Mouse (Mus musculus) lung, embryonic 14.5 days (tissue): ENCODE measurements around the gene Lgr4. TPM values are rescaled to one million over a fixed set of nuclear protein-coding genes. Genes with fewer than 3 reads are reported as not detected.
A peak's percentile ranks its signal among the peaks of the same experiment; 100 is the strongest.

Experiments used
- ATAC-seq: fragments of 200-750 bp; cut with Nextera tagmentation; 2 replicates; pipeline ENCODE4 v1.8.0; 2017; ENCODE audit warnings: mild to moderate bottlenecking, moderate TSS enrichment, moderate library complexity; ENCODE audit not compliant: insufficient read depth
- DNase-seq: peaks from one replicate; pipeline ENCODE4 v3.0.0-alpha.2; 2015
- H3K27ac ChIP-seq: fragments of 300-500 bp; sonication (generic); 2 replicates; pipeline ENCODE4 v1.5.1; 2014; ENCODE audit warnings: low read depth, mild to moderate bottlenecking, moderate library complexity
- H3K27me3 ChIP-seq: fragments of 300-500 bp; sonication (generic); 2 replicates; pipeline ENCODE4 v1.6.1; 2014; ENCODE audit warnings: low read length, control low read depth; ENCODE audit not compliant: insufficient read depth
- H3K36me3 ChIP-seq: fragments of 300-500 bp; sonication (generic); 2 replicates; pipeline ENCODE4 v1.6.1; 2014; ENCODE audit warnings: control low read depth; ENCODE audit not compliant: insufficient read depth
- H3K4me1 ChIP-seq: fragments of 300-500 bp; sonication (generic); 2 replicates; pipeline ENCODE4 v1.6.1; 2014; ENCODE audit warnings: antibody characterized with exemption, control low read depth; ENCODE audit not compliant: insufficient read depth
- H3K4me2 ChIP-seq: fragments of 300-500 bp; sonication (generic); 2 replicates; pipeline ENCODE4 v1.6.1; 2014; ENCODE audit warnings: mild to moderate bottlenecking
- H3K4me3 ChIP-seq: fragments of 300-500 bp; sonication (generic); 2 replicates; pipeline ENCODE4 v1.5.1; 2014; ENCODE audit warnings: low read depth, low read length
- H3K9ac ChIP-seq: fragments of 300-500 bp; sonication (generic); 2 replicates; pipeline ENCODE4 v1.6.1; 2014
- H3K9me3 ChIP-seq: fragments of 300-500 bp; sonication (generic); 2 replicates; pipeline ENCODE4 v1.6.1; 2016; ENCODE audit warnings: low read depth, low read length, control low read depth
- CTCF ChIP-seq: IDR thresholded peaks from 2 replicates; pipeline ENCODE4 v1.5.1; 2016; ENCODE audit warnings: antibody characterized with exemption, low read depth
- WGBS: fragments of 180-500 bp; shearing (Covaris S2); extraction: QIAGEN DNeasy Blood & Tissue Kit; methylation state at CpG from one replicate; pipeline ENCODE4 v1.1.7; 2014; 5-methylcytosine and 5-hydroxymethylcytosine counted together
- polyA plus RNA-seq: library from polyadenylated mRNA; unstranded; fragments of >200 nt; fragmentation: Nextera tagmentation; extraction: Ambion mirVana; gene quantifications from 2 replicates; pipeline ENCODE4 v1.2.1, GENCODE M21; 2014

Gene Lgr4
- polyA plus RNA-seq, 1 experiment from 2014 or later = 3.4 TPM

GRCm38 (mm10) chr2:109996411-109996810 lies 79.0 kb downstream of the Lgr4 start:
- WGBS = 60% methylated on average over 12 of the region's 12 CpGs
- no peaks in the 10 kb centered on the region for H3K9me3 ChIP-seq
- ATAC-seq (no peak), DNase-seq (no peak)
- no peak overlapping the region for H3K4me2 ChIP-seq
- no peaks in the 10 kb centered on the region for H3K36me3 ChIP-seq
- no peak overlapping the region for H3K27ac ChIP-seq
- H3K9ac ChIP-seq = no peak overlapping the region
- no peak for TF ChIP-seq CTCF
- no peaks in the 10 kb centered on the region for H3K4me1 ChIP-seq
- no peaks in the 10 kb centered on the region for H3K27me3 ChIP-seq
- no peak overlapping the region for H3K4me3 ChIP-seq

GRCm38 (mm10) chr2:110004668-110005067 lies 87.2 kb downstream of the Lgr4 start:
- no peak overlapping the region for H3K9ac ChIP-seq
- DNase-seq (no peak), ATAC-seq (no peak)
- H3K9me3 ChIP-seq = no peaks in the 10 kb centered on the region
- no peak for TF ChIP-seq CTCF
- H3K27ac ChIP-seq = no peak overlapping the region
- H3K36me3 ChIP-seq = no peaks in the 10 kb centered on the region
- 71% methylated on average over 1 of the region's 1 CpGs for WGBS
- no peak overlapping the region for H3K4me2 ChIP-seq
- no peaks in the 10 kb centered on the region for H3K4me1 ChIP-seq
- H3K4me3 ChIP-seq = no peak overlapping the region
- H3K27me3 ChIP-seq = no peaks in the 10 kb centered on the region

GRCm38 (mm10) chr2:110005164-110005563 lies 87.7 kb downstream of the Lgr4 start:
- Histone ChIP-seq H3K27me3 (no peaks in the 10 kb centered on the region), H3K9me3 (no peaks in the 10 kb centered on the region), H3K4me2 (no peak overlapping the region), H3K27ac (no peak overlapping the region), H3K4me3 (no peak overlapping the region), H3K9ac (no peak overlapping the region), H3K4me1 (no peaks in the 10 kb centered on the region), H3K36me3 (no peaks in the 10 kb centered on the region)
- WGBS = 54% methylated on average over 3 of the region's 3 CpGs
- DNase-seq = peak; percentile 32
- no peak for ATAC-seq
- TF ChIP-seq CTCF = no peak

- 59% methylated on average over 3 of the region's 3 CpGs for WGBS
- H3K27me3 ChIP-seq = no peaks in the 10 kb centered on the region
- H3K4me1 ChIP-seq = no peaks in the 10 kb centered on the region
- H3K27ac ChIP-seq = no peak overlapping the region
- H3K9me3 ChIP-seq = no peaks in the 10 kb centered on the region
- no peaks in the 10 kb centered on the region for H3K36me3 ChIP-seq
- H3K9ac ChIP-seq = no peak overlapping the region
- H3K4me3 ChIP-seq = no peak overlapping the region
- no peak for TF ChIP-seq CTCF
- DNase-seq (no peak), ATAC-seq (no peak)
- H3K4me2 ChIP-seq = no peak overlapping the region
Measured at GRCm38 (mm10) chr2:110005596-110006239, 88.3 kb downstream of the Lgr4 start.

- H3K27ac ChIP-seq = no peak overlapping the region
- no peak overlapping the region for H3K4me3 ChIP-seq
- DNase-seq = peak; percentile 29
- H3K36me3 ChIP-seq = 0 out of 2 replicates have a peak, but pooled peaks cover 2% of the 10 kb centered on the region
- no peak overlapping the region for H3K4me2 ChIP-seq
- 85% methylated on average over 10 of the region's 10 CpGs for WGBS
- no peaks in the 10 kb centered on the region for H3K9me3 ChIP-seq
- H3K9ac ChIP-seq = no peak overlapping the region
- TF ChIP-seq CTCF = no peak
- no peaks in the 10 kb centered on the region for H3K4me1 ChIP-seq
- ATAC-seq = no peak
- no peaks in the 10 kb centered on the region for H3K27me3 ChIP-seq
Measured at GRCm38 (mm10) chr2:110007423-110008267, 90.2 kb downstream of the Lgr4 start.

GRCm38 (mm10) chr2:110009449-110009848 lies 92.0 kb downstream of the Lgr4 start:
- no peak for DNase-seq
- 0 out of 2 replicates have a peak, but pooled peaks cover 2% of the 10 kb centered on the region for H3K36me3 ChIP-seq
- no peak for TF ChIP-seq CTCF

GRCm38 (mm10) chr2:110012184-110012725 lies 94.8 kb downstream of the Lgr4 start:
- no peak for TF ChIP-seq CTCF
- ATAC-seq = no peak

More at GRCm38 (mm10) chr2:110009449-110009848, 92.0 kb downstream of the Lgr4 start:
- H3K4me2 ChIP-seq = no peak overlapping the region
- no peaks in the 10 kb centered on the region for H3K9me3 ChIP-seq
- no peak overlapping the region for H3K4me3 ChIP-seq
- H3K27me3 ChIP-seq = no peaks in the 10 kb centered on the region
- no peaks in the 10 kb centered on the region for H3K4me1 ChIP-seq
- no peak for ATAC-seq
- no peak overlapping the region for H3K27ac ChIP-seq
- H3K9ac ChIP-seq = no peak overlapping the region

More at GRCm38 (mm10) chr2:110012184-110012725, 94.8 kb downstream of the Lgr4 start:
- no peak for DNase-seq
- Histone ChIP-seq H3K4me3 (no peak overlapping the region), H3K27ac (no peak overlapping the region), H3K36me3 (0 out of 2 replicates have a peak, but pooled peaks cover 2% of the 10 kb centered on the region), H3K9me3 (no peaks in the 10 kb centered on the region), H3K4me2 (no peak overlapping the region), H3K9ac (no peak overlapping the region), H3K4me1 (no peaks in the 10 kb centered on the region), H3K27me3 (no peaks in the 10 kb centered on the region)
- WGBS = 78% methylated on average over 13 of the region's 13 CpGs
